Mouse (Mus musculus) liver, embryonic 14.5 days (tissue): Measurements from ENCODE around the gene Gm11213. TPM values are rescaled to one million over a fixed set of nuclear protein-coding genes. Genes with fewer than 3 reads are reported as not detected.

Experiments
- ATAC-seq: fragments of 200-750 bp; cut with Nextera tagmentation; 2 replicates; pipeline ENCODE4 v1.8.0; 2017; ENCODE audit warnings: moderate number of reproducible peaks, mild to moderate bottlenecking, moderate library complexity; ENCODE audit not compliant: insufficient read depth
- DNase-seq, 3 experiments: peaks; one replicate each; pipeline ENCODE4 v3.0.0-alpha.2; 2012 to 2013; ENCODE audit warnings: low read depth in 3 of 3, low spot score in 3 of 3
- H3K27ac ChIP-seq: fragments of 300-500 bp; sonication (generic); 2 replicates; pipeline ENCODE4 v1.5.1; 2014; ENCODE audit warnings: moderate library complexity, mild to moderate bottlenecking, control low read depth, inconsistent platforms
- H3K27me3 ChIP-seq: fragments of 300-500 bp; sonication (generic); 2 replicates; pipeline ENCODE4 v1.6.1; 2014; ENCODE audit warnings: mild to moderate bottlenecking, low read length, moderate library complexity; ENCODE audit not compliant: control insufficient read depth, insufficient read depth
- H3K36me3 ChIP-seq: fragments of 300-500 bp; sonication (generic); replicated peaks from 2 replicates; pipeline ENCODE4 v1.6.1; 2014; ENCODE audit warnings: low read depth; ENCODE audit not compliant: control insufficient read depth, insufficient read depth
- H3K4me1 ChIP-seq, 2 experiments: fragments of 200-500 bp in 1 of 2; fragments of 300-500 bp in 1 of 2; sonication (generic) in 1 of 2; replicated peaks; 2 replicates each; pipeline ENCODE4 v1.6.1; 2012 to 2014; ENCODE audit warnings: antibody characterized with exemption in 1 of 2, inconsistent platforms in 1 of 2, low read length in 1 of 2; ENCODE audit not compliant: control insufficient read depth in 2 of 2, insufficient read depth in 2 of 2
- H3K4me2 ChIP-seq: fragments of 300-500 bp; sonication (generic); 2 replicates; pipeline ENCODE4 v1.6.1; 2014; ENCODE audit warnings: low read depth, mild to moderate bottlenecking, control low read depth, moderate library complexity
- H3K4me3 ChIP-seq, 2 experiments: fragments of 200-500 bp in 1 of 2; fragments of 300-500 bp in 1 of 2; sonication (generic) in 1 of 2; 2 replicates each; pipeline ENCODE4 v1.5.1; 2012 to 2014; ENCODE audit warnings: low read depth in 2 of 2, low read length in 2 of 2, mild to moderate bottlenecking in 2 of 2, control low read depth in 1 of 2, inconsistent platforms in 1 of 2, moderate library complexity in 1 of 2; ENCODE audit not compliant: insufficient read depth in 1 of 2
- H3K9ac ChIP-seq: fragments of 300-500 bp; sonication (generic); replicated peaks from 2 replicates; pipeline ENCODE4 v1.6.1; 2014; ENCODE audit warnings: mild to moderate bottlenecking, control low read depth, moderate library complexity
- H3K9me3 ChIP-seq: fragments of 300-500 bp; sonication (generic); 2 replicates; pipeline ENCODE4 v1.6.1; 2016; ENCODE audit warnings: low read length, mixed read lengths; ENCODE audit not compliant: control insufficient read depth
- CTCF ChIP-seq: IDR thresholded peaks from 2 replicates; pipeline ENCODE4 v1.5.1; 2016; ENCODE audit warnings: antibody characterized with exemption, low read depth, control low read depth
- EP300 ChIP-seq: IDR thresholded peaks from 2 replicates; pipeline ENCODE4 v1.6.1; 2016; ENCODE audit warnings: antibody characterized with exemption, low read depth
- WGBS: fragments of 180-500 bp; shearing (Covaris S2); extraction: QIAGEN DNeasy Blood & Tissue Kit; methylation state at CpG from one replicate; pipeline ENCODE4 v1.1.7; 2014; ENCODE audit not compliant: insufficient replicate concordance; 5-methylcytosine and 5-hydroxymethylcytosine counted together
- polyA plus RNA-seq, 2 experiments: library from polyadenylated mRNA; depleted of rRNA in 1 of 2; stranded (reverse) in 1 of 2; unstranded in 1 of 2; fragments of >200 nt; fragmentation: Nextera tagmentation in 1 of 2; extraction: Ambion mirVana in 1 of 2; gene quantifications; 2 replicates each; pipeline versions ENCODE4 v1.2.1 to v1.2.3; 2012 to 2014

The Gm11213 gene
- polyA plus RNA-seq, 2 experiments, result not detected

DNA sequence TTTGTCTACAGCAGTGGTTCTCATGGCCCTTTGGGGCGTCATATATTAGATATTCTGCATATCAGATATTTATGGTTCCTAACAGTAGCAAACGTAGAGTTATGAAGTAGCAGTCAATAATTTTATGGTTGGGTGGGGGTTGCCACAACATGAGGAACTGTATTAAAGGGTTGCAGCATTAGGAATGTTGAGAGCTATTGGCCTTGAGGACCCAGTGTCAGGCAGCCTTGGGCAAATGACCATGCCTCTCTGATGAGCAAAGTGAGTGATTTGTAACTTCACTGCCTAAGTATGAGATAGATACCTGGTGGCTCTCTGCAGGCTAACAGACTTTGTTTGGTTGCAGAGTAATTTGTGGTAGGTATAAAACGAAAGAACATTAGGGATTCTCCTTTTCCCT lies 54.2 kb downstream of the Gm11213 start:
- H3K4me2 ChIP-seq, result no peak overlapping the region
- ATAC-seq (no peak), DNase-seq (no peak)
- no peaks in the 10 kb centered on the region for H3K9me3 ChIP-seq
- no peak overlapping the region for H3K27ac ChIP-seq
- no peak overlapping the region for H3K4me3 ChIP-seq
- H3K36me3 ChIP-seq, result peaks cover 40% of the 10 kb centered on the region
- H3K27me3 ChIP-seq, result no peaks in the 10 kb centered on the region
- H3K9ac ChIP-seq, result no peak overlapping the region
- peaks cover 0 to 11% of the 10 kb centered on the region in 2 experiments; a peak in 2 of 4 replicates for H3K4me1 ChIP-seq
- WGBS, result 70% methylated on average over 3 of the region's 3 CpGs
- no peak for TF ChIP-seq CTCF
- no peak for TF ChIP-seq EP300

DNA sequence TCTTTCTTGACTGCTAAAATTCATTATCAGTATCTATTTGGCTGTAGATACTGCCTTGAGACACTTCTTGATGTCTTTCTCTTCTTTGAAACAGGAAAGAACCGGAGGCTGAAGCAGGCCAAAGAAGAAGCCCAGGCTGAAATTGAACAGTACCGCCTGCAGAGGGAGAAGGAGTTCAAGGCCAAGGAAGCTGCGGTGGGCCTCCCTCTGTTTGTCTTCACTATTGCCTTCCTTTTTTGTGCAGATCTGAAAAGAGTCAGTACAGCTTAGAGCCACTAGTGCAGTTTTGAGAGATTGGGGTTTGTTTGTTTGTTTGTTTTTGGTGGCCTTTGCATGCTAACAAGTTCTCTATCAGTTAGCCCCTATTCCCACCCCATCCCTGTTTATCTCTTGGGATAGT lies 56.6 kb downstream of the Gm11213 start:
- 75% methylated on average over 3 of the region's 3 CpGs for WGBS
- ATAC-seq (no peak), DNase-seq (no peak)
- H3K9ac ChIP-seq, result no peak overlapping the region
- H3K4me3 ChIP-seq, result no peak overlapping the region
- TF ChIP-seq EP300 (no peak), CTCF (no peak)
- peaks cover 9 to 24% of the 10 kb centered on the region in 2 experiments for H3K4me1 ChIP-seq
- H3K4me2 ChIP-seq, result no peak overlapping the region
- H3K27me3 ChIP-seq, result no peaks in the 10 kb centered on the region
- peaks cover 40% of the 10 kb centered on the region for H3K36me3 ChIP-seq
- no peak overlapping the region for H3K27ac ChIP-seq
- H3K9me3 ChIP-seq, result no peaks in the 10 kb centered on the region

DNA sequence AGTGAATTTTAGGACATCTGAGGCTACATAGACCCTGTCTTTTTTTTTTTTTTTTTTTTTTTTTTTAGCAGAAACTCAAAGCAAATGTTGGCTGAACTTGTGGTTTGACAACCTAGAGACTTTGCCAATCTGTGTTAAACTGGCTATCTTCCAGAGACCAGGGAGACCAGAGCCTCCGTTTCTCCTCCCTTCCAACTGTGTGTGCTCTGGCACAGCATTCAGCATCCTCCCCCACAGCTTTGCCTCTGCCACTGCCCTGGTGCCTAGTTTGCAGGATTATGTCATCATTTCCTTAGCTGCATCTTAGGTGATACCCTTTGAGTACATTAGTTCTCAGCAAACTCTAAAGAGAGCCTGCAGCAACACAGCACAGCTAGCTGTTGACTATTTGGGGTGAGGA lies 57.3 kb downstream of the Gm11213 start:
- no peak for TF ChIP-seq EP300
- no peak for TF ChIP-seq CTCF
- no peak overlapping the region for H3K4me2 ChIP-seq
- DNase-seq, result no peak

More for the DNA sequence above, 57.3 kb downstream of the Gm11213 start:
- WGBS, result 77% methylated on average over 1 of the region's 1 CpGs
- no peak overlapping the region for H3K4me3 ChIP-seq
- H3K9ac ChIP-seq, result no peak overlapping the region
- no peaks in the 10 kb centered on the region for H3K27me3 ChIP-seq
- H3K27ac ChIP-seq, result no peak overlapping the region
- ATAC-seq, result no peak
- H3K4me1 ChIP-seq, result peaks cover 9 to 24% of the 10 kb centered on the region in 2 experiments
- no peaks in the 10 kb centered on the region for H3K9me3 ChIP-seq
- peaks cover 39% of the 10 kb centered on the region for H3K36me3 ChIP-seq

Other genes starting within 250 kb of the Gm11213 start
- gene Orm3, start 249.1 kb downstream of the Gm11213 start, polyA plus RNA-seq (2012; rRNA removed), result not detected in 2 replicates
- not detected in 2 replicates for gene Orm3, start 249.1 kb downstream of the Gm11213 start, polyA plus RNA-seq (2014; fragmentation: Nextera tagmentation; extraction: Ambion mirVana)
- gene Orm2, start 242.8 kb downstream of the Gm11213 start, polyA plus RNA-seq (2012; rRNA removed), result not detected in 2 replicates
- gene Orm2, start 242.8 kb downstream of the Gm11213 start, polyA plus RNA-seq (2014; fragmentation: Nextera tagmentation; extraction: Ambion mirVana), result not detected in 2 replicates
- gene Akna, start 201.9 kb downstream of the Gm11213 start, polyA plus RNA-seq (2012; rRNA removed), result 2.2 TPM in 2 replicates
- 2.4 and 2.8 TPM in 2 replicates for gene Akna, start 201.9 kb downstream of the Gm11213 start, polyA plus RNA-seq (2014; fragmentation: Nextera tagmentation; extraction: Ambion mirVana)
- 0.53 and 0.61 TPM in 2 replicates for gene Whrn, start 109.3 kb downstream of the Gm11213 start, polyA plus RNA-seq (2012; rRNA removed)
- gene Whrn, start 109.3 kb downstream of the Gm11213 start, polyA plus RNA-seq (2014; fragmentation: Nextera tagmentation; extraction: Ambion mirVana), result 0.23 and 0.29 TPM in 2 replicates
- 27.1 and 42.6 TPM in 2 replicates for gene Atp6v1g1, start 60.5 kb downstream of the Gm11213 start, polyA plus RNA-seq (2012; rRNA removed)
- 117 and 119 TPM in 2 replicates for gene Atp6v1g1, start 60.5 kb downstream of the Gm11213 start, polyA plus RNA-seq (2014; fragmentation: Nextera tagmentation; extraction: Ambion mirVana)
- 3.5 and 5.1 TPM in 2 replicates for gene Tmem268, start 46.5 kb downstream of the Gm11213 start, polyA plus RNA-seq (2012; rRNA removed)
- gene Tmem268, start 46.5 kb downstream of the Gm11213 start, polyA plus RNA-seq (2014; fragmentation: Nextera tagmentation; extraction: Ambion mirVana), result 7.8 and 7.9 TPM in 2 replicates
- not detected in 2 replicates for gene Tex48, start 17.2 kb upstream of the Gm11213 start, polyA plus RNA-seq (2012; rRNA removed)
- gene Tex48, start 17.2 kb upstream of the Gm11213 start, polyA plus RNA-seq (2014; fragmentation: Nextera tagmentation; extraction: Ambion mirVana), result not detected in 2 replicates
- gene Gm11214, start 58.1 kb upstream of the Gm11213 start, polyA plus RNA-seq (2012; rRNA removed), result not detected in 2 replicates
- not detected in 2 replicates for gene Gm11214, start 58.1 kb upstream of the Gm11213 start, polyA plus RNA-seq (2014; fragmentation: Nextera tagmentation; extraction: Ambion mirVana)
- 0.02 TPM in 1 of 2 replicates, not detected in the other for gene Tnfsf15, start 139.9 kb upstream of the Gm11213 start, polyA plus RNA-seq (2012; rRNA removed)
- gene Tnfsf15, start 139.9 kb upstream of the Gm11213 start, polyA plus RNA-seq (2014; fragmentation: Nextera tagmentation; extraction: Ambion mirVana), result 0.04 and 0.08 TPM in 2 replicates